ENCODE assay signal across 8 mouse cellular contexts in genomic region chr9:45055082-45055713, GRCm38 (mm10). TPM values are rescaled to one million over a fixed set of nuclear protein-coding genes. Genes with fewer than 3 reads are reported as not detected.
DNase-seq lines count a peak whose midpoint lies in the region; ATAC-seq lines count a peak whose summit lies in the region.

Gene Mpzl3 (plus strand): TSS chr9:45055186.

- no peaks in the 10 kb centered on the region for H3K9me3 ChIP-seq in forebrain, embryonic 13.5 days (replicated peaks)
- H3K9me3 ChIP-seq in liver, embryonic 16.5 days (replicated peaks; ENCODE audit: control insufficient read depth, low read length), result no peaks in the 10 kb centered on the region
- no peaks in the 10 kb centered on the region for H3K9me3 ChIP-seq in neural tube, embryonic 13.5 days

- intact Hi-C loops in heart, postnatal 10 days (cut with DNase I), result no loop called here

- H3K36me3 ChIP-seq in forebrain, embryonic 13.5 days (ENCODE audit: poor library complexity, severe bottlenecking), result no peaks in the 10 kb centered on the region
- no peaks in the 10 kb centered on the region for H3K36me3 ChIP-seq in liver, embryonic 16.5 days (ENCODE audit: control insufficient read depth, insufficient read depth)
- no peaks in the 10 kb centered on the region for H3K36me3 ChIP-seq in neural tube, embryonic 13.5 days

- peak; percentile 97 for ATAC-seq in forebrain, embryonic 13.5 days
- ATAC-seq in liver, embryonic 16.5 days (ENCODE audit: low read depth), result peak; percentile 50
- ATAC-seq in neural tube, embryonic 13.5 days (ENCODE audit: low read depth), result peak; percentile 99

- peak within 1 kb of the TSS; percentile 73 for H3K27ac ChIP-seq in brown adipose tissue, adult 24 weeks (replicated peaks; ENCODE audit: low read depth, low read length)
- H3K27ac ChIP-seq in forebrain, embryonic 13.5 days, result peak within 1 kb of the TSS; percentile 96
- H3K27ac ChIP-seq in liver, embryonic 16.5 days (ENCODE audit: low read length), result peak within 1 kb of the TSS; percentile 77
- peak within 1 kb of the TSS; percentile 100 for H3K27ac ChIP-seq in neural tube, embryonic 13.5 days (replicated peaks)

- no peaks in the 10 kb centered on the region for H3K4me1 ChIP-seq in brown adipose tissue, adult 24 weeks (ENCODE audit: control insufficient read depth, insufficient read depth, insufficient read length, low read length)
- no peaks in the 10 kb centered on the region; the same call in 1 of the 2 replicates for H3K4me1 ChIP-seq in forebrain, embryonic 13.5 days
- H3K4me1 ChIP-seq in liver, embryonic 16.5 days (ENCODE audit: control insufficient read depth, low read depth, low read length), result no peaks in the 10 kb centered on the region; the same call in 1 of the 2 replicates
- 0 out of 2 replicates have a peak, but pooled peaks cover 5% of the 10 kb centered on the region for H3K4me1 ChIP-seq in neural tube, embryonic 13.5 days (replicated peaks)

- peak within 1 kb of the TSS; percentile 73 for H3K4me3 ChIP-seq in brown adipose tissue, adult 24 weeks (ENCODE audit: insufficient read depth, low read depth, low read length)
- peak within 1 kb of the TSS; percentile 53 for H3K4me3 ChIP-seq in forebrain, embryonic 13.5 days
- H3K4me3 ChIP-seq in liver, embryonic 16.5 days (ENCODE audit: low read depth, low read length), result peak within 1 kb of the TSS; percentile 63
- H3K4me3 ChIP-seq in neural tube, embryonic 13.5 days, result peak within 1 kb of the TSS; percentile 67

- H3K9ac ChIP-seq in forebrain, embryonic 13.5 days, result peak within 1 kb of the TSS; percentile 64
- H3K9ac ChIP-seq in liver, embryonic 16.5 days (ENCODE audit: low read depth, low read length), result peak within 1 kb of the TSS; percentile 48
- H3K9ac ChIP-seq in neural tube, embryonic 13.5 days, result peak within 1 kb of the TSS; percentile 71

- H3K27me3 ChIP-seq in forebrain, embryonic 13.5 days, result peaks cover 51% of the 10 kb centered on the region
- H3K27me3 ChIP-seq in liver, embryonic 16.5 days (ENCODE audit: control insufficient read depth, insufficient read depth, low read depth, low read length), result peaks cover 7% of the 10 kb centered on the region
- peaks cover 65% of the 10 kb centered on the region for H3K27me3 ChIP-seq in neural tube, embryonic 13.5 days

- peak; percentile 90 for DNase-seq in CD4-positive helper T cell, adult 2 months (ENCODE audit: low read depth, low spot score)
- peak; percentile 81 to 88 for DNase-seq in heart, postnatal 10 days
- peak; percentile 91 to 95 for DNase-seq in kidney, postnatal 4 days
- DNase-seq in telencephalon, adult 2 months (ENCODE audit: low read depth, low spot score), result peak; percentile 92

- H3K4me2 ChIP-seq in forebrain, embryonic 13.5 days, result peak within 1 kb of the TSS; percentile 70
- H3K4me2 ChIP-seq in liver, embryonic 16.5 days (ENCODE audit: low read depth, low read length), result peak within 1 kb of the TSS; percentile 54
- H3K4me2 ChIP-seq in neural tube, embryonic 13.5 days, result peak within 1 kb of the TSS; percentile 65

- under 1% methylated on average over 33 of the region's 33 CpGs for WGBS in forebrain, embryonic 13.5 days
- WGBS in liver, embryonic 16.5 days (ENCODE audit: insufficient replicate concordance), result 1% methylated on average over 33 of the region's 33 CpGs
- WGBS in neural tube, embryonic 13.5 days, result under 1% methylated on average over 33 of the region's 33 CpGs

RNA-seq across cellular contexts. Expression of gene Mpzl3, which starts in this region (rescaled TPM):
- polyA plus RNA-seq in brown adipose tissue, adult 24 weeks (2012; ENCODE audit: insufficient read depth, insufficient read length, missing spikeins), result 2.8 and 4.4 TPM in 2 replicates
- polyA plus RNA-seq in forebrain, embryonic 13.5 days (2015; fragmentation: Nextera tagmentation; extraction: Ambion mirVana), result 1.3 and 1.9 TPM in 2 replicates
- total RNA-seq in heart, postnatal 10 days (2021), result 1 to 10 TPM in 1 of 2 experiments, under 1 TPM in 1; 0.82 to 2.1 TPM
- polyA plus RNA-seq in liver, embryonic 16.5 days (2015; fragmentation: Nextera tagmentation; extraction: Ambion mirVana), result 0.90 and 1.1 TPM in 2 replicates
- polyA plus RNA-seq in neural tube, embryonic 13.5 days (2015; fragmentation: Nextera tagmentation; extraction: Ambion mirVana), result 0.92 and 1.2 TPM in 2 replicates

Comparison
In these comparisons a context has a peak if more than half of its experiments do, and no peak if none do; other contexts are left out.
1. Peak in every context shown above with its lines: DNase-seq, ATAC-seq, H3K4me3 ChIP-seq and H3K27ac ChIP-seq.